Mouse (Mus musculus) midbrain, embryonic 12.5 days (tissue): ENCODE data around the gene Hivep2. TPM values are rescaled to one million over a fixed set of nuclear protein-coding genes. Genes with fewer than 3 reads are reported as not detected.

Experiments
- ATAC-seq: fragments of 200-750 bp; cut with Nextera tagmentation; 2 replicates; pipeline ENCODE4 v1.8.0; 2017; ENCODE audit warnings: low read depth, moderate TSS enrichment, moderate library complexity; ENCODE audit not compliant: low FRiP score
- H3K27ac ChIP-seq: fragments of 300-500 bp; sonication (generic); replicated peaks from 2 replicates; pipeline ENCODE4 v1.5.1; 2016; ENCODE audit warnings: mild to moderate bottlenecking
- H3K27me3 ChIP-seq: fragments of 300-500 bp; sonication (generic); 2 replicates; pipeline ENCODE4 v1.6.1; 2016; ENCODE audit warnings: mild to moderate bottlenecking
- H3K36me3 ChIP-seq: fragments of 300-500 bp; sonication (generic); 2 replicates; pipeline ENCODE4 v1.6.1; 2016
- H3K4me1 ChIP-seq: fragments of 300-500 bp; sonication (generic); 2 replicates; pipeline ENCODE4 v1.6.1; 2016
- H3K4me2 ChIP-seq: fragments of 300-500 bp; sonication (generic); replicated peaks from 2 replicates; pipeline ENCODE4 v1.6.1; 2016; ENCODE audit warnings: mild to moderate bottlenecking, moderate library complexity
- H3K4me3 ChIP-seq: fragments of 300-500 bp; sonication (generic); 2 replicates; pipeline ENCODE4 v1.5.1; 2016; ENCODE audit warnings: mild to moderate bottlenecking
- H3K9ac ChIP-seq: fragments of 300-500 bp; sonication (generic); replicated peaks from 2 replicates; pipeline ENCODE4 v1.6.1; 2016; ENCODE audit warnings: mild to moderate bottlenecking, moderate library complexity
- H3K9me3 ChIP-seq: fragments of 300-500 bp; sonication (generic); 2 replicates; pipeline ENCODE4 v1.6.1; 2016; ENCODE audit warnings: mild to moderate bottlenecking
- WGBS: fragments of 180-500 bp; shearing (Covaris S2); methylation state at CpG from one replicate; pipeline ENCODE4 v1.1.7; 2016; 5-methylcytosine and 5-hydroxymethylcytosine counted together
- polyA plus RNA-seq: library from polyadenylated mRNA; unstranded; fragments of >200 nt; fragmentation: Nextera tagmentation; extraction: Ambion mirVana; gene quantifications from 2 replicates; pipeline ENCODE4 v1.2.1, GENCODE M21; 2016

Hivep2 gene
- polyA plus RNA-seq, 1 experiment from 2014 or later = 6.5 TPM

DNA sequence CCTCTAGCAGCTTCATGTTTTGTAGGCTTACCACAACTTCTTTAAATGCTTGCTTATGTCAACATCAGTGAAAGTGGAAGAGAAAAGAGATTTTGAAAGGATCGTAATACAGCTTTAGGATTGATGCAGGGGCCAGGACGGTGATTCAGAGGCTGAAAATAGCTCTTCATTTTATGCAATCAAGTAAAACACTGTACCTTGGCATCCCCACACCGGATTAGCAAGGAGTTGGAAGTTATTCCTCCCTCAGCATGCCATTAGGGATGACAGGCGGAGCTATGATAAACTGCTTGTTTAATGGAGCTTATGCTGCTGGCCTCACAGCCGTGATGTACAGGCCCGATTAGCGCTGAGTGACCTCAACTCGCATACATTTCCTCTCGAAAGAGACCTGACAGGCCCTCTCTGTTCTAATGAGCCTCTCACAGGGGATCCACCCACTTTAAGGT lies 89.7 kb downstream of the Hivep2 start:
- WGBS = 25% methylated on average over 9 of the region's 9 CpGs

DNA sequence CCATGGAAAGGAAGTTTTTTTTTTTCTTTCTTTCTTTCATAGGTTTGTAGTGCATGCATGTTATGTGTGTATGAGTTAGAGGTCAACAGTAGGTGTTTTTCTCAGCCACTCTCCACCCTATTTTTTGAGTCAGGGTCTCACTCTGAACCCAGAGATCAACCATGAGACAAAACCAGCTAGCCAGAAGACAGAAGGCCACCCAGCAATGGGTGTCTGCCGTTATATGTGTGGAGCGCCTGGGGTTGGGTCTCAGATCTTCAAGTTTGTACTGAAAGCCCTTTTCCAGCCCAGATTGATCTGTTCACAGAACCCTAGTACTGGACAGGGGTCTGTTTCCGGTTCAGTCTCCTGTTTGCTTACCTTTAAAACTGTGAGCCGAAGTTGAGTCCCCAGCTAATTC lies 90.2 kb downstream of the Hivep2 start:
- ATAC-seq = no peak
- H3K9ac ChIP-seq = no peak overlapping the region
- 78% methylated on average over 4 of the region's 4 CpGs for WGBS

More for the DNA sequence above, 89.7 kb downstream of the Hivep2 start:
- Histone ChIP-seq H3K9ac (no peak overlapping the region), H3K27ac (0 out of 2 replicates have a peak overlapping the region, but pooled peaks have one; percentile 0), H3K9me3 (no peaks in the 10 kb centered on the region), H3K4me1 (peaks cover 25% of the 10 kb centered on the region), H3K4me2 (no peak overlapping the region), H3K36me3 (no peaks in the 10 kb centered on the region), H3K27me3 (peaks cover 6% of the 10 kb centered on the region; the same call in 1 of the 2 replicates), H3K4me3 (no peak overlapping the region)
- peak; percentile 28; the same call in 1 of the 2 replicates for ATAC-seq

GRCm38 (mm10) chr10:14056584-14057451 lies 90.9 kb downstream of the Hivep2 start:
- Histone ChIP-seq H3K36me3 (no peaks in the 10 kb centered on the region), H3K9ac (no peak overlapping the region), H3K4me1 (peaks cover 25% of the 10 kb centered on the region), H3K27ac (peak overlapping the region; percentile 72), H3K4me3 (no peak overlapping the region), H3K9me3 (no peaks in the 10 kb centered on the region), H3K4me2 (peak overlapping the region; percentile 4; the same call in 1 of the 2 replicates), H3K27me3 (peaks cover 6% of the 10 kb centered on the region; the same call in 1 of the 2 replicates)
- ATAC-seq = peak; percentile 90
- WGBS = 15% methylated on average over 8 of the region's 8 CpGs

More for the DNA sequence above, 90.2 kb downstream of the Hivep2 start:
- Histone ChIP-seq H3K4me2 (peak overlapping the region; percentile 4; the same call in 1 of the 2 replicates), H3K27me3 (peaks cover 6% of the 10 kb centered on the region; the same call in 1 of the 2 replicates), H3K27ac (peak overlapping the region; percentile 72; the same call in 1 of the 2 replicates), H3K4me1 (peaks cover 25% of the 10 kb centered on the region), H3K4me3 (no peak overlapping the region), H3K9me3 (no peaks in the 10 kb centered on the region), H3K36me3 (no peaks in the 10 kb centered on the region)

GRCm38 (mm10) chr10:14057841-14058605 lies 92.1 kb downstream of the Hivep2 start:
- H3K9ac ChIP-seq = no peak overlapping the region
- 93% methylated on average over 11 of the region's 11 CpGs for WGBS
- H3K4me3 ChIP-seq = no peak overlapping the region
- peaks cover 25% of the 10 kb centered on the region for H3K4me1 ChIP-seq
- peaks cover 6% of the 10 kb centered on the region; the same call in 1 of the 2 replicates for H3K27me3 ChIP-seq
- no peaks in the 10 kb centered on the region for H3K9me3 ChIP-seq
- ATAC-seq = no peak
- no peak overlapping the region for H3K4me2 ChIP-seq
- no peaks in the 10 kb centered on the region for H3K36me3 ChIP-seq
- no peak overlapping the region for H3K27ac ChIP-seq

DNA sequence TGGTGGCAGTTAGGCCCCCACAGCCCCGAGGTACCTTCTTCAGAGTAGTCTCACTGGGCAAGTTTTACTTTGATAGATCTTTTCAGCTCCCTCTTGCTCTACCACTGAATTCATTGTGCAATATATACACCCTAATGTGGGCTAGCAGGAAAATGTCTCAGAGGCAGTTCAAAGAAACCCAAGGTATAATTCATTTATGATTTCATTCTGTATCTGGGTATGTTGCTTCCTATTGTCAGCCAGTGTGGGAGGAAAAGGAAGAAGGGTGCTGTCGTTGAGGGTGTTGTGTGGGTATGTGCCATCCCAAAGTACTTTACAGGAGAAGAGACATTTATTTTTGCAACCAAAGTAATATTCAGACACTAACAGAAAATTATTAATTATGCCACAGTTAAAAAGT lies 92.9 kb downstream of the Hivep2 start:
- H3K36me3 ChIP-seq = no peaks in the 10 kb centered on the region
- H3K4me2 ChIP-seq = no peak overlapping the region
- peaks cover 6% of the 10 kb centered on the region; the same call in 1 of the 2 replicates for H3K27me3 ChIP-seq
- 91% methylated on average over 2 of the region's 2 CpGs for WGBS
- no peak overlapping the region for H3K4me3 ChIP-seq
- H3K9ac ChIP-seq = no peak overlapping the region
- peaks cover 25% of the 10 kb centered on the region for H3K4me1 ChIP-seq
- H3K27ac ChIP-seq = no peak overlapping the region
- no peak for ATAC-seq
- no peaks in the 10 kb centered on the region for H3K9me3 ChIP-seq

- H3K4me1 ChIP-seq = peaks cover 25% of the 10 kb centered on the region
- no peak for ATAC-seq
- H3K27ac ChIP-seq = no peak overlapping the region
- H3K4me3 ChIP-seq = no peak overlapping the region
- no peaks in the 10 kb centered on the region for H3K9me3 ChIP-seq
- 92% methylated on average over 2 of the region's 2 CpGs for WGBS
- H3K36me3 ChIP-seq = no peaks in the 10 kb centered on the region
- no peak overlapping the region for H3K4me2 ChIP-seq
- peaks cover 6% of the 10 kb centered on the region; the same call in 1 of the 2 replicates for H3K27me3 ChIP-seq
- H3K9ac ChIP-seq = no peak overlapping the region
These were observed 93.7 kb downstream of the Hivep2 start for GRCm38 (mm10) chr10:14059581-14059980.

- Histone ChIP-seq H3K9me3 (no peaks in the 10 kb centered on the region), H3K36me3 (no peaks in the 10 kb centered on the region), H3K27me3 (peaks cover 6% of the 10 kb centered on the region; the same call in 1 of the 2 replicates), H3K27ac (no peak overlapping the region), H3K4me3 (no peak overlapping the region), H3K4me2 (no peak overlapping the region), H3K9ac (no peak overlapping the region), H3K4me1 (peaks cover 24% of the 10 kb centered on the region)
- no peak for ATAC-seq
- 85% methylated on average over 2 of the region's 2 CpGs for WGBS
These were observed 94.4 kb downstream of the Hivep2 start for GRCm38 (mm10) chr10:14060302-14060701.

DNA sequence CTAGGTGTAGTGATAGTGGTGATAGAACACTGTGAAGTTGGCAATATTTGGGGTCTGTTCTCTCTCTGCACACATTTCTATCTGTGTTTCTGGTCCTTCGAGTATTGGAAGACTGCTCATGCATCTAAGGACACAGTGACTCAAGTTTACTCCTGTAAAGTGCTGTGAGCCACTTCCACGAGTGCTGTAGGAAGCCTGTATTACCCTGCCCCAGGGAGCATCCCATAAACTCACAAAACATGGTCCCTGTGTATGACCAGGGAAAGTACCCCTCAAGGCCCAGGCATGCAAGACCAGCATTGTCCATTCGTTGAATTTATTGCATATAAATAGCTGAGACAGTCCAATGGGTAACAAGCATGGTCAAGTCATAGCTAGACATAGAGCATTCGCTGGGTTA lies 97.4 kb downstream of the Hivep2 start:
- Histone ChIP-seq H3K9me3 (no peaks in the 10 kb centered on the region), H3K36me3 (no peaks in the 10 kb centered on the region), H3K9ac (no peak overlapping the region), H3K4me3 (no peak overlapping the region), H3K4me1 (no peaks in the 10 kb centered on the region), H3K4me2 (no peak overlapping the region), H3K27ac (no peak overlapping the region), H3K27me3 (peaks cover 4% of the 10 kb centered on the region; the same call in 1 of the 2 replicates)
- 89% methylated on average over 4 of the region's 4 CpGs for WGBS
- no peak for ATAC-seq

DNA sequence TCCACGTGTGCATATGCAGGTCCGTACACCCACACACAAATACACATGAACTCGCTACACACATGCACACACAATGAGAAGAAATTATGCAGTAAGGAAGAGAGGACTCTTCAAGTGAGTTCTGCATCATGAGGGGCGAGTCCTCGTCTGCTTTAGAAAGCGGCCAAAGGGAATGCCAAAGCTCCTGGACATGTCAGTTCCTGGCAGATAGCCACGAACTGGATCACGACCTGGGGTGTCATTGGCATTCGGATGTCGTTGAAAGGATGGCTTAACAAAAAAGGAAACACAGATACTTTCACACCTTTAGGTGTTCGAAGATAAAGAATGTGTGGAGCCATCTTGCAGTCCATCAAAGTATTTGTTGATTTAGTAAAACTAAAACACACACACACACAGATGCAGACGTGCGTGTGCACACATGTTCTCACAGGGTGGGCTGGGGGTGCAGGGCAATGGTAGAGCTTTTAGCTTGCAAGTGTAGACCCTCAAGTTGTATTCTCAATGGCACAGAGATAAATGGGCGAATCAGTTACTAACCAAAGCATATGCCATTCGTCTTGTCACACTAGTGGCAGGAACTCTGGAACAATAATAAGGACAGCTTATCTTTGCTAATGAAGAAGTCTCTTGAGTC lies 99.0 kb downstream of the Hivep2 start:
- no peak overlapping the region for H3K4me2 ChIP-seq
- 86% methylated on average over 15 of the region's 15 CpGs for WGBS
- no peak overlapping the region for H3K4me3 ChIP-seq
- no peak for ATAC-seq
- H3K27ac ChIP-seq = no peak overlapping the region
- H3K36me3 ChIP-seq = no peaks in the 10 kb centered on the region
- no peaks in the 10 kb centered on the region for H3K27me3 ChIP-seq
- no peaks in the 10 kb centered on the region for H3K4me1 ChIP-seq
- no peak overlapping the region for H3K9ac ChIP-seq
- H3K9me3 ChIP-seq = no peaks in the 10 kb centered on the region

- no peaks in the 10 kb centered on the region for H3K36me3 ChIP-seq
- H3K4me2 ChIP-seq = no peak overlapping the region
- no peaks in the 10 kb centered on the region for H3K9me3 ChIP-seq
- 80% methylated on average over 4 of the region's 4 CpGs for WGBS
- no peak overlapping the region for H3K27ac ChIP-seq
- H3K4me3 ChIP-seq = no peak overlapping the region
- no peak for ATAC-seq
- H3K4me1 ChIP-seq = no peaks in the 10 kb centered on the region
- no peak overlapping the region for H3K9ac ChIP-seq
- no peaks in the 10 kb centered on the region for H3K27me3 ChIP-seq
These were observed 101.9 kb downstream of the Hivep2 start for GRCm38 (mm10) chr10:14067802-14068201.

- Histone ChIP-seq H3K36me3 (no peaks in the 10 kb centered on the region), H3K4me1 (no peaks in the 10 kb centered on the region), H3K4me3 (no peak overlapping the region), H3K9me3 (no peaks in the 10 kb centered on the region), H3K27ac (no peak overlapping the region), H3K4me2 (no peak overlapping the region), H3K27me3 (no peaks in the 10 kb centered on the region), H3K9ac (no peak overlapping the region)
- WGBS = 86% methylated on average over 5 of the region's 5 CpGs
- no peak for ATAC-seq
These were observed 104.7 kb downstream of the Hivep2 start for GRCm38 (mm10) chr10:14070498-14071079.
